Mouse (Mus musculus): ENCODE measurements around the gene Eno1. TPM values are rescaled to one million over a fixed set of nuclear protein-coding genes. Genes with fewer than 3 reads are reported as not detected.

Gene Eno1
- polyA plus RNA-seq, 1 experiment, result 370 TPM

- no peak overlapping the region for H3K4me3 ChIP-seq (ENCODE audit: insufficient read depth, low read length)
- TF ChIP-seq CTCF (IDR thresholded peaks at IDR 0.05; ENCODE audit: low read depth, low read length) (no peak), POLR2A (IDR thresholded peaks at IDR 0.05; ENCODE audit: borderline replicate concordance, low read depth, low read length) (no peak)
- H3K27ac ChIP-seq (ENCODE audit: insufficient read depth, low read depth, low read length), result no peak overlapping the region
- H3K4me1 ChIP-seq (ENCODE audit: control insufficient read depth, insufficient read depth, low read length), result peaks cover 24% of the 10 kb centered on the region
Observed at GRCm38 (mm10) chr4:150245876-150246275, 9.4 kb downstream of the Eno1 start.

GRCm38 (mm10) chr4:150248009-150248408 lies 11.5 kb downstream of the Eno1 start:
- H3K27ac ChIP-seq (ENCODE audit: insufficient read depth, low read depth, low read length), result no peak overlapping the region
- no peak overlapping the region for H3K4me3 ChIP-seq (ENCODE audit: insufficient read depth, low read length)
- peaks cover 4% of the 10 kb centered on the region for H3K4me1 ChIP-seq (ENCODE audit: control insufficient read depth, insufficient read depth, low read length)
- TF ChIP-seq CTCF (IDR thresholded peaks at IDR 0.05; ENCODE audit: low read depth, low read length) (peak; percentile 55), POLR2A (IDR thresholded peaks at IDR 0.05; ENCODE audit: borderline replicate concordance, low read depth, low read length) (no peak)

GRCm38 (mm10) chr4:150248917-150249316 lies 12.4 kb downstream of the Eno1 start:
- Histone ChIP-seq H3K4me3 (ENCODE audit: insufficient read depth, low read length) (no peak overlapping the region), H3K27ac (ENCODE audit: insufficient read depth, low read depth, low read length) (no peak overlapping the region), H3K4me1 (ENCODE audit: control insufficient read depth, insufficient read depth, low read length) (no peaks in the 10 kb centered on the region)
- TF ChIP-seq CTCF (IDR thresholded peaks at IDR 0.05; ENCODE audit: low read depth, low read length) (no peak), POLR2A (IDR thresholded peaks at IDR 0.05; ENCODE audit: borderline replicate concordance, low read depth, low read length) (no peak)

DNA sequence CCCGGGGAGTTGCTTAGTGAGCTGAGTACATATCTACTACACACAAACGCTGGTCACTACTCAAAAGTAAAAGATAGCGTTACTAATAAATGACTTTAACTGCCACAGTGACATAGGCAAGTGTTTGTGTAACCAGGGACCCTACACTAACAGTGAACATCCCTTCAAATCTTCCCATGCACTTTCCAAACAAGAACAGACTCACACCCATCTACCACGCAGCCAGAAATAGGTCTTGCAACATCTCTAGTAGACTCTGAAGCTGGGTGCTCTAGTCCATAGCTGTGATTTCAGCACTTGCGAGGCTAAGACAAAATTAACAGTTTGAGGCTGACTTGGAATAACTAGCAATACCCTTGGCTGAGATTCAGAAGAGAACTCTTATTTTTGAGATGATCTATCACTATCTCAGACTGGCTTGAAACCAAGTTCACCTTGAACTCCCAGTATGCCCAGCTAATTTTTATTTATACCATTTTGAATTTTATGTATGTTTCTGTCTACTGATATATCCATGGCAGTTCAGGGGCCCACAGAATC lies 13.3 kb downstream of the Eno1 start:
- H3K4me3 ChIP-seq (ENCODE audit: insufficient read depth, low read length), result no peak overlapping the region
- no peak overlapping the region for H3K27ac ChIP-seq (ENCODE audit: insufficient read depth, low read depth, low read length)
- H3K4me1 ChIP-seq (ENCODE audit: control insufficient read depth, insufficient read depth, low read length), result no peaks in the 10 kb centered on the region
- no peak for TF ChIP-seq CTCF (IDR thresholded peaks at IDR 0.05; ENCODE audit: low read depth, low read length)
- no peak for TF ChIP-seq POLR2A (IDR thresholded peaks at IDR 0.05; ENCODE audit: borderline replicate concordance, low read depth, low read length)

DNA sequence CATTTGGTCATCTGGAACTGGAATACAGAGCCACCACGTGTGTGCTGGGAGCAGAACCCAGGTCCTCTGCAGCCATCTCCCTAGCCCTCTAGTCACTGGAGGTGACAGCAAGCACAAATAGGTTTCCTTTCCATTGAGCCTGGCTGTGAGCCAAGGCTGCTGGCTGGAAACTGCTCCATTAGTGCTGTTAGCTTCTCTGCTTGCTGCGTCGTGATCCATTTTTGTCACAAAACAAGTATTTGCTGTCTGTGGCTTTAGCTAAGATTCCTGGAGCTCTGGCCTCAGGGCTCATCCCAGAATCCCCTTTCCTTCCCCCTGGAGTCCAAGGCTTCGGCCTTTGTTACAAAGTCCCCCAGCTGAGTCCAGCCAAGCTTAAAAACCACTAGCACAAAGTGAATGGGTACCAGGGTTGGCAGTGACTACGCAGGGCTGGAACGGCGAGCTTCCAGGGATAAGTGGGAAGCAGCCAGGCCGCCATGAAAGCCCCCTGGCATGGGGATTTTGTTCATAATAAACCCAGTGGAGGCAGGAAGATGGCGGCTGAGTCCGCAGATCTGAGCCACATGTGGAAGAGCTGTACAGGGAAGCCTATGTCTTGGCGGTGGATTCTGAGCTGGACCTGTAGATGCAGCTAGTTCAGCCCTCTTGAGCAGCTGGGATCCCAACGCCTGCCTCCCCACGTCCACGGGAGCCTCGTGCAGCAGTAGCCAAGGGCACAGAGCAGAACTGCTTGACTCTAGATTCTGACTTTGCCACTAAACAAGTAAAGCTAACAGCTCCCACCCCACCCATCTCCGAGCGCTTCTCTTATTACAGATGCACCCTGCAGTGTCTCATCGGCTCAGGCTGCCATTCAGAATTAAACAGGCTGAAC lies 14.3 kb downstream of the Eno1 start:
- no peak overlapping the region for H3K4me3 ChIP-seq (ENCODE audit: insufficient read depth, low read length)
- no peak overlapping the region for H3K27ac ChIP-seq (ENCODE audit: insufficient read depth, low read depth, low read length)
- TF ChIP-seq CTCF (IDR thresholded peaks at IDR 0.05; ENCODE audit: low read depth, low read length) (no peak), POLR2A (IDR thresholded peaks at IDR 0.05; ENCODE audit: borderline replicate concordance, low read depth, low read length) (no peak)
- H3K4me1 ChIP-seq (ENCODE audit: control insufficient read depth, insufficient read depth, low read length), result no peaks in the 10 kb centered on the region

DNA sequence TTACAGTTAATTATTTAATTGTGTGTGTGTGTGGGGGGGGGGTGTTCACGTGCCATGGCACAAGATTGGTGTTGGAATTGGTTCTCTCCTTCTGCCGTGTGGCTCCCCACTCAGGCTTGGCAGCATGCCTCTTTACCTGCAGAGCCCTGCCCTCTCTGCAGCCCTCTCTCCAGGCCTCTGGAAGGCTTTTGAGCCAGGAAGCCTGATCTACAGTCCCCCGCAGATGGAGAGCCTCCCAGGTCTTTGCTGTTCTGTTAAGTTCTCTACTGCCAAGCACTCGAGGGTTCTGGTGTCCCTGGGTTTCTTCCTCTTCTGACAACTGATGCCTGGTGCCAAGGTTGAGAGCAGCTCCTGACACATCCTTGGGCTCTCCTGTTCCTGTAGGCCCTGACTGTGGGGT lies 17.9 kb downstream of the Eno1 start:
- TF ChIP-seq POLR2A (IDR thresholded peaks at IDR 0.05; ENCODE audit: borderline replicate concordance, low read depth, low read length), result no peak
- TF ChIP-seq CTCF (IDR thresholded peaks at IDR 0.05; ENCODE audit: low read depth, low read length), result no peak
- no peak overlapping the region for H3K4me3 ChIP-seq (ENCODE audit: insufficient read depth, low read length)
- H3K4me1 ChIP-seq (ENCODE audit: control insufficient read depth, insufficient read depth, low read length), result no peaks in the 10 kb centered on the region
- H3K27ac ChIP-seq (ENCODE audit: insufficient read depth, low read depth, low read length), result no peak overlapping the region

DNA sequence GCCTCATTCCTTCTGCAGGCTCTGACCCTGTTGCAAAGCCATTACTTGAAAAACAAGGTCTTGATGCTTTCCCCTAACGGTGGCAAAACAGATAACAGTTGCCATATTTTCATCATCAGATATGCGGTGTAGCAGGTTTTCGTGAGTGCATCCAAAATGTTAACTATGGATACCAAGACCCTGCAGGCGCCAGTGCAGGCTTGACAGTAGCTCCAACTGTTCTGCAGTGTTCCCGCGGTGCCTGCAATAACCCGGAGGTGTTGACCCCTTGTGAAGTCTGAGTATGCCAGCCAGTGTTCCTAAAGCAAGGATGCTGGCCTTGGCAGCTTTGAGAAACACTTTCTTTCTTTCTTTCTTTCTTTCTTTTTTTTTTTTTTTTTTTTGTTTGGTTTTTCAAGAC lies 18.7 kb downstream of the Eno1 start:
- Histone ChIP-seq H3K27ac (ENCODE audit: insufficient read depth, low read depth, low read length) (no peak overlapping the region), H3K4me1 (ENCODE audit: control insufficient read depth, insufficient read depth, low read length) (no peaks in the 10 kb centered on the region), H3K4me3 (ENCODE audit: insufficient read depth, low read length) (no peak overlapping the region)
- TF ChIP-seq CTCF (IDR thresholded peaks at IDR 0.05; ENCODE audit: low read depth, low read length) (no peak), POLR2A (IDR thresholded peaks at IDR 0.05; ENCODE audit: borderline replicate concordance, low read depth, low read length) (no peak)

- TF ChIP-seq POLR2A (IDR thresholded peaks at IDR 0.05; ENCODE audit: borderline replicate concordance, low read depth, low read length) (no peak), CTCF (IDR thresholded peaks at IDR 0.05; ENCODE audit: low read depth, low read length) (peak; percentile 89)
- no peak overlapping the region for H3K4me3 ChIP-seq (ENCODE audit: insufficient read depth, low read length)
- no peak overlapping the region for H3K27ac ChIP-seq (ENCODE audit: insufficient read depth, low read depth, low read length)
- no peaks in the 10 kb centered on the region for H3K4me1 ChIP-seq (ENCODE audit: control insufficient read depth, insufficient read depth, low read length)
Observed at GRCm38 (mm10) chr4:150257252-150258204, 21.0 kb downstream of the Eno1 start.

DNA sequence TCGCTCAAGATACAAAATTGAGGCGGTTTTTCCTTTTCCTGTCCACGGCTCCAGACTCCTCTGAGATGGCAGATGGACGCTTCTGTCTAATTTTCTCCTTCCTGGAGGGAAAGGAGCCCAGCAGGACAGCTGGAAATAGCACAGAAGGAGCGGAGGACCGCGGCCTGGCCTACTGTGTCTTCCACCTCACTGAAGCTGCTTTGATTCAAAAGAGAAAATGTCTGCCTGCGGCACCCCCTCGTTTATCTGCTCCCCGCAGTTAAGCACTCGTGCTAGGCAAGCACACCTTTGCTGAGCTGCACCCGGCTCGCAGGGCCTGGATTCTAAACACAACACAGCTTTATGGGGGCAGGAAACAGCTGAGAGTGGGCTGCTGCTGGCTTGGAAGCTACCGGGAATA lies 21.9 kb downstream of the Eno1 start:
- Histone ChIP-seq H3K27ac (ENCODE audit: insufficient read depth, low read depth, low read length) (no peak overlapping the region), H3K4me3 (ENCODE audit: insufficient read depth, low read length) (no peak overlapping the region), H3K4me1 (ENCODE audit: control insufficient read depth, insufficient read depth, low read length) (no peaks in the 10 kb centered on the region)
- TF ChIP-seq POLR2A (IDR thresholded peaks at IDR 0.05; ENCODE audit: borderline replicate concordance, low read depth, low read length), result no peak
- no peak for TF ChIP-seq CTCF (IDR thresholded peaks at IDR 0.05; ENCODE audit: low read depth, low read length)

Data from bone marrow macrophage, adult 2 months (primary cell).